In genomic region chr8:94488016-94488415, GRCm38 (mm10) we compare ENCODE assay signal across 17 mouse cellular contexts. TPM values are rescaled to one million over a fixed set of nuclear protein-coding genes. Genes with fewer than 3 reads are reported as not detected.
"Had no signal": no experiment of that assay in that cellular context is flagged by ENCODE, and none has a peak within 500 bp of the region (broad histone marks: within the 10 kb centered on the region; RNA-seq: fewer than 3 reads in every experiment).

No protein-coding gene starts in this region.

- DNase-seq: cerebellum, adult 2 months; cerebellum, adult 8-10 months; cerebellum, adult 9-10 months; cerebellum, adult 9-11 months; cerebellum, postnatal 10 days; cerebellum, postnatal 14 days; cerebellum, postnatal 25 days; cerebellum, postnatal 36 days; embryo, embryonic 11 days; forebrain, postnatal 0 days; gastrocnemius, adult 2 months; gastrocnemius, postnatal 10 days; gastrocnemius, postnatal 14 days; gastrocnemius, postnatal 25 days; gastrocnemius, postnatal 36 days; heart, adult 18-20 months had no signal

RNA-seq across cellular contexts. Expression of gene Nlrc5, which starts 53.9 kb away (rescaled TPM):
- polyA plus RNA-seq: embryonic facial prominence, embryonic 10.5 days had no signal
